In genomic region chr13:23747081-23747891, GRCm38 (mm10) we compare ENCODE assay signal across 8 mouse cellular contexts. TPM values are rescaled to one million over a fixed set of nuclear protein-coding genes. Genes with fewer than 3 reads are reported as not detected.
DNase-seq lines count a peak whose midpoint lies in the region; ATAC-seq lines count a peak whose summit lies in the region.

No protein-coding gene starts in this region.

- DNase-seq in kidney, adult 11 months: no peak
- DNase-seq in brain, adult 2 months (ENCODE audit: low read depth, low spot score): peak; percentile 28
- DNase-seq in midbrain, embryonic 11.5 days (ENCODE audit: low spot score, missing footprints): peak; percentile 94
- no peak for DNase-seq in T-cell, adult 2 months (ENCODE audit: low spot score)
- no peak for DNase-seq in cerebellum, postnatal 36 days
- no peak for DNase-seq in layer of hippocampus, adult 9-10 months (ENCODE audit: low spot score)

- no peaks in the 10 kb centered on the region for H3K9me3 ChIP-seq in kidney, embryonic 14.5 days (ENCODE audit: control insufficient read depth, low read length)
- H3K9me3 ChIP-seq in hindbrain, embryonic 12.5 days (replicated peaks): no peaks in the 10 kb centered on the region
- no peaks in the 10 kb centered on the region for H3K9me3 ChIP-seq in midbrain, embryonic 11.5 days (ENCODE audit: control insufficient read depth, low read length)

- H3K27me3 ChIP-seq in kidney, embryonic 14.5 days (ENCODE audit: control insufficient read depth, insufficient read depth, low read length): no peaks in the 10 kb centered on the region
- H3K27me3 ChIP-seq in hindbrain, embryonic 12.5 days: no peaks in the 10 kb centered on the region
- H3K27me3 ChIP-seq in midbrain, embryonic 11.5 days (ENCODE audit: control insufficient read depth, insufficient read depth, low read length): no peaks in the 10 kb centered on the region

- WGBS in kidney, embryonic 14.5 days: 6% methylated on average over 10 of the region's 13 CpGs
- WGBS in hindbrain, embryonic 12.5 days: 2% methylated on average over 13 of the region's 13 CpGs
- WGBS in midbrain, embryonic 11.5 days: 3% methylated on average over 13 of the region's 13 CpGs

- H3K4me1 ChIP-seq in kidney, embryonic 14.5 days (ENCODE audit: control insufficient read depth, insufficient read depth, low read length): peaks cover 14% of the 10 kb centered on the region; the same call in 1 of the 2 replicates
- H3K4me1 ChIP-seq in hindbrain, embryonic 12.5 days: peaks cover 9% of the 10 kb centered on the region
- H3K4me1 ChIP-seq in midbrain, embryonic 11.5 days (ENCODE audit: control insufficient read depth, insufficient read depth, low read length): peaks cover 8% of the 10 kb centered on the region; the same call in 1 of the 2 replicates

- peak overlapping the region; percentile 45 for H3K4me3 ChIP-seq in kidney, embryonic 14.5 days (ENCODE audit: low read length)
- peak overlapping the region; percentile 40 for H3K4me3 ChIP-seq in hindbrain, embryonic 12.5 days
- peak overlapping the region; percentile 39 for H3K4me3 ChIP-seq in midbrain, embryonic 11.5 days (ENCODE audit: low read depth, low read length)

- peak overlapping the region; percentile 67 for H3K4me2 ChIP-seq in kidney, embryonic 14.5 days (replicated peaks; ENCODE audit: low read depth, low read length)
- H3K4me2 ChIP-seq in hindbrain, embryonic 12.5 days (replicated peaks): peak overlapping the region; percentile 64
- peak overlapping the region; percentile 42 for H3K4me2 ChIP-seq in midbrain, embryonic 11.5 days

- no peaks in the 10 kb centered on the region for H3K36me3 ChIP-seq in kidney, embryonic 14.5 days (ENCODE audit: control insufficient read depth, insufficient read depth, low read length)
- H3K36me3 ChIP-seq in hindbrain, embryonic 12.5 days: no peaks in the 10 kb centered on the region
- H3K36me3 ChIP-seq in midbrain, embryonic 11.5 days (ENCODE audit: control insufficient read depth, insufficient read depth, low read length): no peaks in the 10 kb centered on the region

- H3K9ac ChIP-seq in kidney, embryonic 14.5 days (ENCODE audit: low read depth, low read length): peak overlapping the region; percentile 56
- H3K9ac ChIP-seq in hindbrain, embryonic 12.5 days: peak overlapping the region; percentile 59
- H3K9ac ChIP-seq in midbrain, embryonic 11.5 days (ENCODE audit: low read length): peak overlapping the region; percentile 54

- ATAC-seq in kidney, embryonic 14.5 days (ENCODE audit: low FRiP score, low TSS enrichment): 0 out of 2 replicates have a peak, but pooled peaks have one; percentile 1
- peak; percentile 21; the same call in 1 of the 2 replicates for ATAC-seq in hindbrain, embryonic 12.5 days (ENCODE audit: low FRiP score)
- peak; percentile 14; the same call in 1 of the 2 replicates for ATAC-seq in midbrain, embryonic 11.5 days (ENCODE audit: low FRiP score)

- peak overlapping the region; percentile 98 for H3K27ac ChIP-seq in kidney, embryonic 14.5 days (ENCODE audit: low read depth, low read length)
- H3K27ac ChIP-seq in hindbrain, embryonic 12.5 days: peak overlapping the region; percentile 98
- H3K27ac ChIP-seq in midbrain, embryonic 11.5 days (ENCODE audit: low read depth, low read length): peak overlapping the region; percentile 96

RNA-seq across cellular contexts. Expression of gene Hist1h2bb, which starts 0.8 kb away (rescaled TPM):
- 2.7 and 6.8 TPM in 2 replicates for polyA plus RNA-seq in kidney, embryonic 14.5 days (2014; fragmentation: Nextera tagmentation; extraction: Ambion mirVana)
- 2.2 and 2.9 TPM in 2 replicates for polyA plus RNA-seq in hindbrain, embryonic 12.5 days (2016; fragmentation: Nextera tagmentation; extraction: Ambion mirVana)
- polyA plus RNA-seq in midbrain, embryonic 11.5 days (2014; fragmentation: Nextera tagmentation; extraction: Ambion mirVana): 2.1 and 2.4 TPM in 2 replicates

RNA-seq across cellular contexts. Expression of gene Hist1h3c, which starts 1.9 kb away (rescaled TPM):
- polyA plus RNA-seq in kidney, embryonic 14.5 days (2014; fragmentation: Nextera tagmentation; extraction: Ambion mirVana): 12.7 and 18.3 TPM in 2 replicates
- 9.7 and 11.6 TPM in 2 replicates for polyA plus RNA-seq in hindbrain, embryonic 12.5 days (2016; fragmentation: Nextera tagmentation; extraction: Ambion mirVana)
- 8.6 and 9.2 TPM in 2 replicates for polyA plus RNA-seq in midbrain, embryonic 11.5 days (2014; fragmentation: Nextera tagmentation; extraction: Ambion mirVana)

RNA-seq across cellular contexts. Expression of gene Hist1h2ab, which starts 3.6 kb away (rescaled TPM):
- 70.3 and 91.4 TPM in 2 replicates for polyA plus RNA-seq in kidney, embryonic 14.5 days (2014; fragmentation: Nextera tagmentation; extraction: Ambion mirVana)
- polyA plus RNA-seq in hindbrain, embryonic 12.5 days (2016; fragmentation: Nextera tagmentation; extraction: Ambion mirVana): 22.4 and 45.2 TPM in 2 replicates
- 42.8 and 57.5 TPM in 2 replicates for polyA plus RNA-seq in midbrain, embryonic 11.5 days (2014; fragmentation: Nextera tagmentation; extraction: Ambion mirVana)

RNA-seq across cellular contexts. Expression of gene Hist1h3b, which starts 4.8 kb away (rescaled TPM):
- polyA plus RNA-seq in kidney, embryonic 14.5 days (2014; fragmentation: Nextera tagmentation; extraction: Ambion mirVana): 12.5 and 22.2 TPM in 2 replicates
- 4.5 and 11.1 TPM in 2 replicates for polyA plus RNA-seq in hindbrain, embryonic 12.5 days (2016; fragmentation: Nextera tagmentation; extraction: Ambion mirVana)
- polyA plus RNA-seq in midbrain, embryonic 11.5 days (2014; fragmentation: Nextera tagmentation; extraction: Ambion mirVana): 7.5 and 13.2 TPM in 2 replicates

RNA-seq across cellular contexts. Expression of gene Hist1h1c, which starts 8.7 kb away (rescaled TPM):
- polyA plus RNA-seq in kidney, embryonic 14.5 days (2014; fragmentation: Nextera tagmentation; extraction: Ambion mirVana): 21.6 and 28.4 TPM in 2 replicates
- polyA plus RNA-seq in hindbrain, embryonic 12.5 days (2016; fragmentation: Nextera tagmentation; extraction: Ambion mirVana): 15.0 and 15.4 TPM in 2 replicates
- polyA plus RNA-seq in midbrain, embryonic 11.5 days (2014; fragmentation: Nextera tagmentation; extraction: Ambion mirVana): 13.5 and 14.0 TPM in 2 replicates

Comparison
In these comparisons a context has a peak if more than half of its experiments do, and no peak if none do; other contexts are left out.
1. DNase-seq: peak in brain, adult 2 months (single experiment) and midbrain, embryonic 11.5 days (single experiment); none in kidney, adult 11 months (single experiment), T-cell, adult 2 months (single experiment), cerebellum, postnatal 36 days (0 of 2) and layer of hippocampus, adult 9-10 months (single experiment).
2. Peak in every context shown above with its lines, with median percentiles within 50 percentile points of each other: ATAC-seq, H3K27ac ChIP-seq, H3K4me2 ChIP-seq, H3K4me3 ChIP-seq and H3K9ac ChIP-seq.